Mouse (Mus musculus): ENCODE results near the gene Prtg. TPM values are rescaled to one million over a fixed set of nuclear protein-coding genes. Genes with fewer than 3 reads are reported as not detected.

Gene Prtg
- polyA plus RNA-seq, 1 experiment from 2014 or later: 6.2 TPM

DNA sequence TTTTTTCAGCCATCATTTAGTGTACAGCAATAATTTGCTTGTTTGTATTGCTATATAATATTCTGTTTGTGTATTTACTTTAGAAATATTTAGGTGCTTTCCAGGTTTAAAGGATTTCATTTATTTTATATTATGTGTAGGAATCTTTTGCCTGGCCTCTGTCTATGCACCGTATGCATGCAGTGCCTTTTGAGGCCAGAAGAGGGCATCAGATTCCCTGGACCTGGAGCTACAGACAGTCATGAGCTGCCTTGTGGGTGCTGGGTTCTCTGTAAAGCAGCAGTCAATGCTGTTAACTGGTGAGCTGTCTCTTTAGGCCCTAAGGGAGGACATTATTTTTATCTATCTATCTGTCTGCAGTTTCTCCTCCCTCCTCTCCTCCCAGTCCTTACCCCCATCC is 148.9 kb downstream of the Prtg start:
- no peak for ATAC-seq (ENCODE audit: low FRiP score)
- H3K9ac ChIP-seq (ENCODE audit: low read length): no peak overlapping the region

GRCm38 (mm10) chr9:72958521-72959450 is 152.1 kb downstream of the Prtg start, which contains the start of the genes Dyx1c1 and Gm44503:
Gene Dyx1c1, plus strand, starts transcription at chr9:72958785.
Gene Gm44503, plus strand, starts transcription at chr9:72958852.
- peak; percentile 98 for DNase-seq (ENCODE audit: low spot score, missing footprints)
- H3K9ac ChIP-seq (ENCODE audit: low read length): peak within 1 kb of the TSS; percentile 73
- peak within 1 kb of the TSS; percentile 30; the same call in 1 of the 2 replicates for H3K27ac ChIP-seq (ENCODE audit: low read depth, low read length)
- H3K27me3 ChIP-seq (ENCODE audit: control insufficient read depth, insufficient read depth, low read length): no peaks in the 10 kb centered on the region
- ATAC-seq (ENCODE audit: low FRiP score): peak; percentile 98
- peak within 1 kb of the TSS; percentile 57 for H3K4me2 ChIP-seq
- WGBS: 3% methylated on average over 43 of the region's 43 CpGs
- peak within 1 kb of the TSS; percentile 71 for H3K4me3 ChIP-seq (ENCODE audit: low read depth, low read length)
- no peaks in the 10 kb centered on the region for H3K4me1 ChIP-seq (ENCODE audit: control insufficient read depth, insufficient read depth, low read length)
- no peaks in the 10 kb centered on the region for H3K36me3 ChIP-seq (ENCODE audit: control insufficient read depth, insufficient read depth, low read length)
- H3K9me3 ChIP-seq (ENCODE audit: control insufficient read depth, low read length): no peaks in the 10 kb centered on the region

More for the DNA sequence above, 148.9 kb downstream of the Prtg start:
- Histone ChIP-seq H3K4me3 (ENCODE audit: low read depth, low read length) (no peak overlapping the region), H3K4me2 (no peak overlapping the region), H3K36me3 (ENCODE audit: control insufficient read depth, insufficient read depth, low read length) (no peaks in the 10 kb centered on the region), H3K9me3 (ENCODE audit: control insufficient read depth, low read length) (no peaks in the 10 kb centered on the region), H3K27ac (ENCODE audit: low read depth, low read length) (no peak overlapping the region), H3K27me3 (ENCODE audit: control insufficient read depth, insufficient read depth, low read length) (no peaks in the 10 kb centered on the region), H3K4me1 (ENCODE audit: control insufficient read depth, insufficient read depth, low read length) (no peaks in the 10 kb centered on the region)
- no peak for DNase-seq (ENCODE audit: low spot score, missing footprints)
- 13% methylated on average over 1 of the region's 1 CpGs for WGBS

GRCm38 (mm10) chr9:72961346-72961745 is 154.7 kb downstream of the Prtg start:
- Histone ChIP-seq H3K27me3 (ENCODE audit: control insufficient read depth, insufficient read depth, low read length) (no peaks in the 10 kb centered on the region), H3K4me2 (no peak overlapping the region), H3K36me3 (ENCODE audit: control insufficient read depth, insufficient read depth, low read length) (no peaks in the 10 kb centered on the region), H3K4me3 (ENCODE audit: low read depth, low read length) (no peak overlapping the region), H3K4me1 (ENCODE audit: control insufficient read depth, insufficient read depth, low read length) (no peaks in the 10 kb centered on the region), H3K27ac (ENCODE audit: low read depth, low read length) (no peak overlapping the region), H3K9ac (ENCODE audit: low read length) (no peak overlapping the region), H3K9me3 (ENCODE audit: control insufficient read depth, low read length) (no peaks in the 10 kb centered on the region)
- no peak for ATAC-seq (ENCODE audit: low FRiP score)
- DNase-seq (ENCODE audit: low spot score, missing footprints): no peak
- WGBS: 81% methylated on average over 8 of the region's 8 CpGs

DNA sequence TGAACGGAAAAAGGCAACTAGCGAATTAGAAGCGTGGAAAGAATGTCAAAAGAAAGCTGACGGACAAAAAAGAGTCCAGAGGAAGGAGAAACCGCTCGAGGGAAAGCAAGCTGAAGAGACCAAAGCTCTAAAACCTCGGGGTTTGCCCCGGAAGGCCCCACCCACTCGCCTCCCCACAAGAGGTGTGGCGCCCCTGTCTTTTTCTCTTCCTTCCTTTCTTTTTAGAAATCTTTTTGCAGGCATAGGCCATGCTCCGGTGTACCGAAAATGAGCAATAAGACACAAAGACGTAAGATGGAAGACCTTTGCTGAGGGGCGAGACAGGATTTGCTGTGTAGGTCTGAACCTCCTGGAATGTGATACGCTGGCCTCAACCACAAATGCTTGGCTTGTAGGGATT is 155.3 kb downstream of the Prtg start:
- no peak overlapping the region for H3K27ac ChIP-seq (ENCODE audit: low read depth, low read length)
- ATAC-seq (ENCODE audit: low FRiP score) (no peak), DNase-seq (ENCODE audit: low spot score, missing footprints) (no peak)
- H3K36me3 ChIP-seq (ENCODE audit: control insufficient read depth, insufficient read depth, low read length): no peaks in the 10 kb centered on the region
- H3K4me1 ChIP-seq (ENCODE audit: control insufficient read depth, insufficient read depth, low read length): no peaks in the 10 kb centered on the region
- no peaks in the 10 kb centered on the region for H3K27me3 ChIP-seq (ENCODE audit: control insufficient read depth, insufficient read depth, low read length)
- no peak overlapping the region for H3K9ac ChIP-seq (ENCODE audit: low read length)
- H3K4me2 ChIP-seq: no peak overlapping the region
- 80% methylated on average over 15 of the region's 15 CpGs for WGBS
- no peaks in the 10 kb centered on the region for H3K9me3 ChIP-seq (ENCODE audit: control insufficient read depth, low read length)
- no peak overlapping the region for H3K4me3 ChIP-seq (ENCODE audit: low read depth, low read length)

Other genes with a start within 250 kb of the Prtg start
- 812 and 869 TPM in 2 replicates for gene Nedd4, start 144.5 kb upstream of the Prtg start, polyA plus RNA-seq (2014; fragmentation: Nextera tagmentation; extraction: Ambion mirVana)
- gene Pygo1, start 118.8 kb downstream of the Prtg start, polyA plus RNA-seq (2014; fragmentation: Nextera tagmentation; extraction: Ambion mirVana): 10.1 and 10.8 TPM in 2 replicates
- 2.2 and 2.6 TPM in 2 replicates for gene Dyx1c1, start 151.9 kb downstream of the Prtg start, polyA plus RNA-seq (2014; fragmentation: Nextera tagmentation; extraction: Ambion mirVana)
- not detected in 2 replicates for gene Gm44503, start 152.0 kb downstream of the Prtg start, polyA plus RNA-seq (2014; fragmentation: Nextera tagmentation; extraction: Ambion mirVana)
- 22.4 and 22.9 TPM in 2 replicates for gene Ccpg1os, start 178.5 kb downstream of the Prtg start, polyA plus RNA-seq (2014; fragmentation: Nextera tagmentation; extraction: Ambion mirVana)
- gene Ccpg1, start 178.6 kb downstream of the Prtg start, polyA plus RNA-seq (2014; fragmentation: Nextera tagmentation; extraction: Ambion mirVana): 24.9 and 26.9 TPM in 2 replicates
- 18.3 and 19.0 TPM in 2 replicates for gene Pigb, start 233.5 kb downstream of the Prtg start, polyA plus RNA-seq (2014; fragmentation: Nextera tagmentation; extraction: Ambion mirVana)
- 0.52 and 0.55 TPM in 2 replicates for gene Rab27a, start 238.0 kb downstream of the Prtg start, polyA plus RNA-seq (2014; fragmentation: Nextera tagmentation; extraction: Ambion mirVana)

All from midbrain, embryonic 11.5 days (tissue).